Mouse (Mus musculus) erythroblast, embryonic 14.5 days (primary cell): ENCODE measurements at regions not wholly inside any gene's neighbourhood (a gene's known extent, or its start where the extent isn't known, plus 50 kb on each side); places are given as distances from the start of the nearest gene placed in this dataset.

Experiments used
- GATA1 ChIP-seq: IDR thresholded peaks from 2 replicates; pipeline ENCODE4 v1.6.1; 2012; ENCODE audit warnings: low read length, inconsistent platforms, mixed read lengths
- TAL1 ChIP-seq: IDR thresholded peaks from 3 replicates; pipeline ENCODE4 v1.6.1; 2012; ENCODE audit warnings: low read length, inconsistent platforms, mixed read lengths

DNA sequence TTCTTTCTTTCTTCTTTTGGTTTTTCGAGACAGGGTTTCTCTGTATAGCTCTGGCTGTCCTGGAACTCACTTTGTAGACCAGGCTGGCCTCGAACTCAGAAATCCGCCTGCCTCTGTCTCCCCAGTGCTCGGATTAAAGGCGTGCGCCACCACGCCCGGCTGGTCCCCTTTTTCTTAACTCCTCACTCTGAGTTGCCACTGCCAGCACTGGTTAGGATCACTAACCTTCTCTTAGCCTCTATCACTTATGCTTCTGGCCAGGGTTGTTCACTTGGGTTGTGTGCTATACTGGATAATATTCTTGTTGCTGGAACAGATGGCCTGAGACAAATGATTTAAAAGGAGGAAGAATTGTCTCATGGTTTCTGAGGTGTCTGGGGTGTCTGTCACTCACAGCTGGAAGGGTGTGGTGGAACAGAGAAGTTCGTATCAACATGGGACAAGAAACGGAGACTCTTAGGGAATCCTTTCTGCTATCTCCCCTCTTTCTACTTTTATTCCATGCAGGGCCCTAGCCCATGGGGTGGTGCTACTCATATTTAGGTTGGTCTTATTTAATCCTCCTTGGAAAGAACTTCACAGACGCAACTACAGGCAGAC, 149.0 kb upstream of the Map3k1 start:
- TF ChIP-seq GATA1 (no peak), TAL1 (no peak)
